Mouse (Mus musculus): ENCODE measurements around the gene Lgr6.

- TF ChIP-seq POLR2A (IDR thresholded peaks at IDR 0.05; ENCODE audit: low read depth, low read length), result no peak
- peak; percentile 49; the same call in 1 of the 2 replicates for TF ChIP-seq CTCF (IDR thresholded peaks at IDR 0.05; ENCODE audit: extremely low read depth, insufficient read length, insufficient replicate concordance, low read depth, low read length)
Observed at GRCm38 (mm10) chr1:135108611-135109010, 3.5 kb upstream of the Lgr6 start.
